Mouse (Mus musculus) testis, adult 2 months (tissue): ENCODE results near the gene Srp9. TPM values are rescaled to one million over a fixed set of nuclear protein-coding genes. Genes with fewer than 3 reads are reported as not detected.
"Not testable (repeated sequence)": the region's sequence is repeated elsewhere in the genome, so short reads cannot be mapped to it uniquely, and the experiment has no call there.

ENCODE experiments used
- H3K27ac ChIP-seq: fragments of 200-500 bp; 2 replicates; pipeline ENCODE4 v1.5.1; 2012; ENCODE audit warnings: low read depth, low read length; ENCODE audit not compliant: control insufficient read depth, insufficient read depth
- H3K27me3 ChIP-seq: fragments of 200-500 bp; 2 replicates; pipeline ENCODE4 v1.6.1; 2012; ENCODE audit warnings: mild to moderate bottlenecking, low read length, moderate library complexity; ENCODE audit not compliant: control insufficient read depth, insufficient read depth
- H3K36me3 ChIP-seq: fragments of 200-500 bp; 2 replicates; pipeline ENCODE4 v1.6.1; 2012; ENCODE audit warnings: mild to moderate bottlenecking, low read length; ENCODE audit not compliant: control insufficient read depth, insufficient read depth
- H3K4me1 ChIP-seq: fragments of 200-500 bp; 2 replicates; pipeline ENCODE4 v1.6.1; 2012; ENCODE audit warnings: low read length; ENCODE audit not compliant: control insufficient read depth, insufficient read depth
- H3K4me3 ChIP-seq: fragments of 200-500 bp; 2 replicates; pipeline ENCODE4 v1.5.1; 2012; ENCODE audit warnings: low read depth, mild to moderate bottlenecking, low read length, moderate library complexity, mixed read lengths; ENCODE audit not compliant: control insufficient read depth
- CTCF ChIP-seq: fragments of 200-500 bp; IDR thresholded peaks from 2 replicates; pipeline ENCODE4 v1.5.1; 2012; ENCODE audit warnings: low read depth, mild to moderate bottlenecking, inconsistent platforms, low read length, moderate library complexity; ENCODE audit not compliant: control insufficient read depth, insufficient read depth, insufficient replicate concordance
- POLR2A ChIP-seq: fragments of 200-500 bp; IDR thresholded peaks from 2 replicates; pipeline ENCODE4 v1.6.1; 2012; ENCODE audit warnings: low read depth, mild to moderate bottlenecking, inconsistent platforms, low read length, moderate library complexity; ENCODE audit not compliant: control insufficient read depth
- polyA plus RNA-seq: library from polyadenylated mRNA; depleted of rRNA; stranded (reverse); fragments of >200 nt; gene quantifications from 2 replicates; pipeline ENCODE4 v1.2.3, GENCODE M21; 2012

Gene Srp9
- polyA plus RNA-seq, 1 experiment = 96.3 TPM

DNA sequence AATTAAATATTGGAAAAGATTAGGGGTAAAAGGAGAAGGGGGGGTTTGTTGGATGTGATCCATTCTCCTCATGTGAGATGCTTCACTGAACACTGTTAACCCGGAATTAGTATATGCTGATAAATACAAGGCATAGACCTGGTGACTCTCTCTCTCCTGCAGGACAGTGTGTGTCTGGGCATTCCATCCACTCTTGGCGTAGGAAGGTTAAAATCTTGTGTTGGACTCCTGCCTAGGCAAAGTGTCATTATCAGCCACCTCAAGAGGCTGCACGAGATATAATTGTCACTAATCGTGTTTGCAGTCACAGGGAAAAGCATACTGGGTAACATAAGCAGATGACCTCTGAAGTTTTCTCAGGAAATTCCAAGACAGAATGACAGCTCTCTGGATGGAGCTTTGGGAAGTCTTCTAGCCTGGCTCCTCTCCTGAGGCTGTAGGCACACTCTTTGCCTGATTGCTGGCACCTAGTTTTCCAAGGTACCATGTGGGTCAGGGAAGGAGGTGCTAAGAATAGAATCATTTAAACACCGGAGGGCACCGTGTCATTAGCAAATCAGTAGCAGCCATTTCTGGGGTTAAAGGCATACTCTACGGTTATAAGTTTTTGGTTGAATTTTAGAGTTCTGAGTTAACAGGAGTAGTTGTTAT lies 24.5 kb downstream of the Srp9 start:
- Histone ChIP-seq H3K36me3 (no peaks in the 10 kb centered on the region), H3K27ac (no peak overlapping the region), H3K4me1 (no peaks in the 10 kb centered on the region), H3K4me3 (no peak overlapping the region), H3K27me3 (no peaks in the 10 kb centered on the region)
- no peak for TF ChIP-seq CTCF
- no peak for TF ChIP-seq POLR2A

DNA sequence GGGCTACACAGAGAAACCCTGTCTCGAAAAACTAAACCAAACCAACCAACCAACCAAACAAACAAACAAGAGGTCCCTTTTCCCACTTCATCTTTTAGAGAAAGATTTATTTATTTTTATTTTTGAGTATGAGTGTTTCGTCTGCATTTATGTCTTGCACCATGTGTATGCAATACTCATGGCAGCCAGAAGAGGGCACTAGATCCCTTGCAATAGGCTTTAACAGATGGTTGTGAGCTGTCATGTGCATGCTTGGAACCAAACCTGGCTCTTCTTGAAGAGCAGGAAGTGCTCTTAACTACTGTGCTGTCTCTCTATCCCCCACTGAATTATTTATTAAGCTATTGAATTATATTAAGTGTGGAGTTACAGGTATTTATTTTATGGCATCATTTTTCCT lies 25.4 kb downstream of the Srp9 start:
- Histone ChIP-seq H3K36me3 (no peaks in the 10 kb centered on the region), H3K27me3 (no peaks in the 10 kb centered on the region), H3K27ac (no peak overlapping the region), H3K4me3 (no peak overlapping the region), H3K4me1 (no peaks in the 10 kb centered on the region)
- TF ChIP-seq POLR2A (no peak), CTCF (no peak; the same call in 1 of the 2 replicates)

DNA sequence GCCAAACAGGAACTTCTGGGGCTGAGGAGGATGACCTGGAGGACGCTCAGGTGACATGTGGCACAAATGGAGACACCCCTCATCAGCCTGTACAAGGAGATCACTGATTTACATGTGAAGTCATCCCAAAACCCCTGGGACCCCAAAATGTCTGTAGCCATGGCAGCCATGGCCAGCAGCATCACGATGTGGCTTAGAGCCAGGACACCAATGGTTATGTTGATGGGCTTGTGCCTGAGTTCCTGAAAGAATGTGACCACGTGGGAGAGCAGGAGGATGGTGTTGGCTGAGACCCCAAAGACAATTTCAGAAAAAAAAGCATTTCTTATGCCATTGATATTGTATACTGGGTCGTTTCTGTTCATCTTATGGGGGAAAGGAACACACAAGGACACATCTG lies 33.2 kb downstream of the Srp9 start:
- H3K4me3 ChIP-seq = no peak overlapping the region
- no peaks in the 10 kb centered on the region for H3K36me3 ChIP-seq
- H3K27me3 ChIP-seq = no peaks in the 10 kb centered on the region
- TF ChIP-seq CTCF = no peak
- TF ChIP-seq POLR2A = no peak
- H3K4me1 ChIP-seq = no peaks in the 10 kb centered on the region
- no peak overlapping the region for H3K27ac ChIP-seq

DNA sequence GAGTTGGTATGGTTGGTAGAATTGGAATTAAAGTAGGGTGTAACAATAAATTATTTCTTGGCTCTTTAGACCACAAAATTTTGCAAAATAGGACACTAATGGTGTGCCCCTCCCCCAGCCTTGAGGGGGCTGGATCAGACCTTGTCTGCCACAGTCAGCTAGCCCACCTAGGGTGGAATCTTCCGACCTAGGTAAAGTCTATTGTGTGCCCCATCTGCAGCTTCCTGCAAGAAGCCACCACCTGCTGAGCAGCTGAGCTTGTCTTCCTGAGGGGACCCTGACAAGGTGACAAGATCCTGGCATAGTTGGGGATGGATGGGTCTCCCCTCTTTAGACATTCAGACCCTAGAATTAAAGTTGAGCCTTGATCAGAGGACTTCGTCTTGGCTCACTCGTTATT lies 35.0 kb downstream of the Srp9 start:
- no peaks in the 10 kb centered on the region for H3K4me1 ChIP-seq
- TF ChIP-seq POLR2A (no peak), CTCF (no peak)

DNA sequence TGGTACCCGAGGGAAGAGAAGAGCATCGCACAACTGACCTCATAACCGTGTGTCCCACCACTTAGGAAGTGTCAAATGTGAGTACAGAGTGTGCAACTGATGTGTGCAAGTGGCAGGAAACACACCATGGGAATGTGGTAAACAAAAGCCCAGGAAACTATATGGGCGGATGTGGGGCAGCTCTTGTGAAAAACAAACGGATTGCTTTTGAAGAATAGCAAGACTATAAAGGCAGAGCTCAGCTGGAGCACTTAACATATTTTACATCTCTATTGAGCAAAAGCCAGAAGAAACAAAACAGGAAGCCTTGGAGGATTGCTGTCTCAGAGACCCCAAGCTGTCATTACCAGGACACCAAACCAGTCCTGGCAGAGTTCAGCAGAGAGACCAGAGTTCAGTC lies 38.4 kb downstream of the Srp9 start:
- Histone ChIP-seq H3K27ac (no peak overlapping the region), H3K27me3 (no peaks in the 10 kb centered on the region), H3K4me1 (no peaks in the 10 kb centered on the region), H3K4me3 (no peak overlapping the region), H3K36me3 (no peaks in the 10 kb centered on the region)
- TF ChIP-seq POLR2A = no peak
- no peak for TF ChIP-seq CTCF

More for the DNA sequence above, 35.0 kb downstream of the Srp9 start:
- Histone ChIP-seq H3K27ac (no peak overlapping the region), H3K4me3 (no peak overlapping the region), H3K36me3 (no peaks in the 10 kb centered on the region), H3K27me3 (no peaks in the 10 kb centered on the region)

DNA sequence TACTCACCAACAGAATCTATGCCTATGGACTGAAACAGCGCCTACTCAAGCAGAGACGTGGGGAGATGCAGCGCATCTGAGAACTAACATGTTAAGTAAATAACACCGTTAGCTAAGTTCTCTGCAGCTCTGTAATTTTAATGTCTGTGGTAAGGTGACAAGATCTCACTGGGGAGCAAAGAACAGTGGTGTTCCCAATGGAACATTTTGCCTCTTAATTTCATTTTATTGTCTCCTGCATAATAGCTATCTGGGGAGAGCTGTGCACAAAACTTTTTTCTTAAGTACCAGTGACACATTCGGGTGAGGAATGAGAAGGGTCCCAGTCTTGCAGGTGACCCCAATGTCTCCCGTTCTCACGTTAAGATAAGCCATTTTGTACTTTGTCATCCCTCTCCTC lies 39.8 kb downstream of the Srp9 start, which contains the start of gene Vmn1r1:
TSS of gene Vmn1r1 (minus strand) at position 101 of the 400 bp plus-strand sequence.
- no peaks in the 10 kb centered on the region for H3K36me3 ChIP-seq
- no peak within 1 kb of the TSS for H3K4me3 ChIP-seq
- no peak within 1 kb of the TSS for H3K27ac ChIP-seq
- TF ChIP-seq CTCF (no peak), POLR2A (no peak)
- H3K4me1 ChIP-seq = no peaks in the 10 kb centered on the region
- no peaks in the 10 kb centered on the region for H3K27me3 ChIP-seq

DNA sequence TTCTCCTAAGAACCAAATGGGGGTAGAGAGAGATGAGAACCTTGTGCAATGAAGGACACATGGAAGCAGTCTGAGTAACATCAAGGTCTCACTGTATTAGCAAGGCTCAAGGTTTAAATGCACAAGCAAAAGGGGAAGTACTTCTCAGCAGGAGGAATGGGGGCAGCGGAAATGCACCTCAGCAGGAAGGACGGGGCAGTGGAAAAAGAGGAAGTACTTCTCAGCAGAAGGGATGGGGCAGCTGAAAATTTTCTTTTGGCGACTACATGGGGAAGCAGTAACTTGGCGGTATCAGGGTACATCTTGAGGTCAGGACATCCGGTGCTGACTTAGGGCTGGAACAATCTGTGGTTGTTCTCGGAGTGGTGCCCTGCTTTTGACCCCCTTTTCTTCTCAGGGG lies 45.7 kb downstream of the Srp9 start:
- not testable (repeated sequence) for H3K27me3 ChIP-seq, H3K27ac ChIP-seq, H3K4me3 ChIP-seq, H3K36me3 ChIP-seq, H3K4me1 ChIP-seq

DNA sequence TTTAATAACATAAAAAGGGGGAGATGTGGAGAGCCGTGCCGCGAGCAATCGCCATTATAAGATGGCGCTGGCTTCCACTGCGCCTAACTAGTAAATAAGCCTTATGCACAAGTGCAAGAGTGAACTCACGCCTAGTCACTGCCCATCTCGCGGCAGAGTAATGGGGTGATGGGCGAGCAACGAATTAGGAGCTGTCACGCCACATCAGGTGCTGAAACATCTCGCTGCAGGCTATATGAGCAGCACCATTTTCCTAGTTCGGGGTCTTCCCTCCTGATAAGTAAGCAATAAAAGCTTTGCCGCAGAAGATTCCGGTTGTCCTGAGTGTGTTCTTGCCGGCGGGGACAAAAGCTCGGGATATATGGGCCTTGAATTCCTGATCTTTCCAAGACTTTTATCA lies 52.4 kb downstream of the Srp9 start:
- H3K36me3 ChIP-seq, H3K4me3 ChIP-seq, H3K27me3 ChIP-seq, H3K27ac ChIP-seq, H3K4me1 ChIP-seq: not testable (repeated sequence)
